Mouse (Mus musculus) CH12.LX (cell line): Measurements from ENCODE around the gene Mrpl42. TPM values are rescaled to one million over a fixed set of nuclear protein-coding genes. Genes with fewer than 3 reads are reported as not detected.

Experiments used
- DNase-seq: peaks from one replicate; pipeline ENCODE4 v3.0.0-alpha.2; 2013; ENCODE audit errors: extremely low read depth
- H3K27ac ChIP-seq: 2 replicates; pipeline ENCODE4 v1.5.1; 2012; ENCODE audit warnings: low read depth, mild to moderate bottlenecking, control low read depth, moderate library complexity; ENCODE audit not compliant: insufficient read depth
- H3K27me3 ChIP-seq: replicated peaks from 2 replicates; pipeline ENCODE3; 2012; ENCODE audit warnings: inconsistent platforms
- H3K36me3 ChIP-seq, 2 experiments: replicated peaks in 1 of 2; 2 replicates each; pipeline versions ENCODE3 to v1.6.1; 2012; ENCODE audit warnings: inconsistent platforms in 1 of 2, low read length in 1 of 2, mild to moderate bottlenecking in 1 of 2, mixed read lengths in 1 of 2, moderate library complexity in 1 of 2; ENCODE audit not compliant: control insufficient read depth in 1 of 2, insufficient read depth in 1 of 2
- H3K4me1 ChIP-seq, 2 experiments: 2 replicates each; pipeline ENCODE4 v1.6.1; 2012; ENCODE audit warnings: inconsistent platforms in 1 of 2, moderate library complexity in 1 of 2; ENCODE audit not compliant: insufficient read depth in 2 of 2, control insufficient read depth in 1 of 2
- H3K4me2 ChIP-seq: 2 replicates; pipeline ENCODE4 v1.6.1; 2012; ENCODE audit warnings: low read depth, mild to moderate bottlenecking, control low read depth; ENCODE audit not compliant: poor library complexity, insufficient read depth, severe bottlenecking
- H3K4me3 ChIP-seq, 3 experiments: fragments of 150-350 bp in 1 of 3; sonication (generic) in 1 of 3; replicated peaks in 1 of 3; 2 replicates each; pipeline versions ENCODE3 to v1.5.1; 2011 to 2012; ENCODE audit warnings: low read depth in 2 of 3, low read length in 2 of 3, mild to moderate bottlenecking in 2 of 3, moderate library complexity in 2 of 3, control low read depth in 1 of 3, improper control_type of control experiment in 1 of 3, inconsistent platforms in 1 of 3, mixed read lengths in 1 of 3; ENCODE audit not compliant: poor library complexity in 1 of 3
- H3K79me2 ChIP-seq: replicated peaks from 2 replicates; pipeline ENCODE4 v1.6.1; 2012; ENCODE audit warnings: mild to moderate bottlenecking, moderate library complexity; ENCODE audit not compliant: control insufficient read depth, poor library complexity, insufficient read depth, severe bottlenecking; ENCODE audit errors: extremely low read depth
- H3K9ac ChIP-seq: 2 replicates; pipeline ENCODE4 v1.6.1; 2012; ENCODE audit warnings: low read depth, mild to moderate bottlenecking, control low read depth, moderate library complexity; ENCODE audit not compliant: insufficient read depth
- H3K9me3 ChIP-seq: replicated peaks from 2 replicates; pipeline ENCODE3; 2012; ENCODE audit warnings: low read length, inconsistent platforms, mixed read lengths
- CHD1 ChIP-seq: IDR thresholded peaks from 2 replicates; pipeline ENCODE4 v1.6.1; 2012; ENCODE audit warnings: low read depth, low read length, improper control_type of control experiment, inconsistent platforms
- CTCF ChIP-seq, 2 experiments: IDR thresholded peaks in 1 of 2; conservative IDR thresholded peaks in 1 of 2; 2 replicates each; pipeline ENCODE4 v1.5.1; 2011 to 2012; ENCODE audit warnings: low read depth in 2 of 2, low read length in 2 of 2, improper control_type of control experiment in 1 of 2, inconsistent platforms in 1 of 2, mild to moderate bottlenecking in 1 of 2, moderate library complexity in 1 of 2
- ETS1 ChIP-seq: conservative IDR thresholded peaks from 2 replicates; pipeline ENCODE4 v1.6.1; 2012; ENCODE audit warnings: low read depth, mild to moderate bottlenecking, inconsistent platforms, low read length, improper control_type of control experiment, moderate library complexity
- IRF4 ChIP-seq: IDR thresholded peaks from 2 replicates; pipeline ENCODE4 v1.6.1; 2014; ENCODE audit warnings: low read depth, mild to moderate bottlenecking, inconsistent platforms, low read length, improper control_type of control experiment
- JUN ChIP-seq: IDR thresholded peaks from 2 replicates; pipeline ENCODE4 v1.6.1; 2011; ENCODE audit warnings: low read depth, mild to moderate bottlenecking, low read length, improper control_type of control experiment, moderate library complexity; ENCODE audit not compliant: insufficient read depth
- JUND ChIP-seq: conservative IDR thresholded peaks from 2 replicates; pipeline ENCODE4 v1.6.1; 2011; ENCODE audit warnings: low read depth, low read length, improper control_type of control experiment
- MEF2A ChIP-seq: IDR thresholded peaks from 2 replicates; pipeline ENCODE4 v1.6.1; 2014; ENCODE audit warnings: low read depth, mild to moderate bottlenecking, inconsistent platforms, low read length, improper control_type of control experiment, borderline replicate concordance
- PAX5 ChIP-seq: IDR thresholded peaks from 2 replicates; pipeline ENCODE4 v1.6.1; 2012; ENCODE audit warnings: low read length, inconsistent platforms, mixed read lengths
- POLR2A ChIP-seq: IDR thresholded peaks from 2 replicates; pipeline ENCODE4 v1.6.1; 2011; ENCODE audit warnings: low read depth, mild to moderate bottlenecking, improper control_type of control experiment, low read length
- POLR2AphosphoS2 ChIP-seq: IDR thresholded peaks from 2 replicates; pipeline ENCODE4 v1.6.1; 2011; ENCODE audit warnings: low read depth, low read length, improper control_type of control experiment
- RAD21 ChIP-seq: IDR thresholded peaks from 2 replicates; pipeline ENCODE4 v1.6.1; 2011; ENCODE audit warnings: low read depth, mild to moderate bottlenecking, low read length, improper control_type of control experiment, moderate library complexity
- SMC3 ChIP-seq: IDR thresholded peaks from 2 replicates; pipeline ENCODE4 v1.6.1; 2011; ENCODE audit warnings: low read depth, low read length, improper control_type of control experiment
- TBP ChIP-seq: conservative IDR thresholded peaks from 2 replicates; pipeline ENCODE4 v1.6.1; 2011; ENCODE audit warnings: low read depth, low read length, improper control_type of control experiment
- USF2 ChIP-seq: conservative IDR thresholded peaks from 2 replicates; pipeline ENCODE4 v1.6.1; 2011; ENCODE audit warnings: low read depth, low read length, improper control_type of control experiment
- ZC3H11A ChIP-seq: IDR thresholded peaks from 2 replicates; pipeline ENCODE4 v1.6.1; 2012; ENCODE audit warnings: low read depth, mild to moderate bottlenecking, inconsistent platforms, low read length, improper control_type of control experiment
- ZMIZ1 ChIP-seq: IDR thresholded peaks from 2 replicates; pipeline ENCODE4 v1.6.1; 2012; ENCODE audit warnings: low read depth, mild to moderate bottlenecking, inconsistent platforms, low read length, improper control_type of control experiment
- ZNF384 ChIP-seq: IDR thresholded peaks from 2 replicates; pipeline ENCODE4 v1.6.1; 2012; ENCODE audit warnings: low read depth, low read length, improper control_type of control experiment, inconsistent platforms
- dilution Hi-C: fragments of 300-500 bp; cut with MboI; formaldehyde crosslinking; loops from 2 replicates; pipeline ENCODE4 v1.14.3; 2020; ENCODE audit warnings: low sequenced_read_pairs; ENCODE audit not compliant: extremely low pct_unique_long_range_greater_than_20kb, extremely low pct_ligation_motif_present
- in situ Hi-C: fragments of 300-500 bp; cut with MboI; formaldehyde crosslinking; loops from 3 replicates; pipeline ENCODE4 v1.14.3; 2019; ENCODE audit warnings: low sequenced_read_pairs, low pct_ligation_motif_present, low pct_unique_long_range_greater_than_20kb, mixed read lengths
- polyA plus RNA-seq: library from polyadenylated mRNA; unstranded; fragments of >175 nt; gene quantifications from 2 replicates; pipeline ENCODE4 v1.2.1, GENCODE M21; 2012; ENCODE audit warnings: low read depth; ENCODE audit not compliant: insufficient read length
- total RNA-seq, 2 experiments: library from RNA; depleted of rRNA; stranded (reverse); fragments of 300-350 nt in 1 of 2; fragments of >200 nt in 1 of 2; gene quantifications; 2 replicates each; pipeline ENCODE4 v1.2.3; 2012 to 2014

Mrpl42 gene
- total and polyA plus RNA-seq, 3 experiments, result 161 to 389 (median 223) TPM

DNA sequence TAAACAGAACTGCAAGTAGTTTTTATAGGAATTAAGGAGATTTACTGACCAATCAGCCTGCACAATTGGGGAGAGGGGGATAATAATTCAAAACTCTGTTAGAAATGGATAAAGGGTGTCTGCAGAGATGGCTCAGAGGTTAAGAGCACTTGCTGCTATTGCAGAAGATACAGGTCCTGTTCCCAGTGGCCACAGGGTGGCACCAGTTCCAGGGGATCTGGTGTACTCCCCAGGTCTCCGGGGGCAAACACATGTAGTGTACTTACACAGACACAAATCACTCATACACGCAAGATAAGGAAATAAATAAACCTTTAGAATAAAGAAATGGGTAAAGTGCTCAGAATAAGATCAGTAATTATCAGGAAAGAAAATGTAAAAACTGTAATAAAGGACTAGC lies 12.1 kb downstream of the Mrpl42 start:
- in situ Hi-C loops (loop anchor here (5.0 kb wide), 1 partner anchor 397 kb away; no protein-coding TSS in a partner anchor), dilution Hi-C loops (no loop called here)
- no peak overlapping the region for H3K4me3 ChIP-seq
- no peaks in the 10 kb centered on the region for H3K27me3 ChIP-seq
- peaks cover 4% of the 10 kb centered on the region; the same call in 1 of the 2 replicates for H3K79me2 ChIP-seq
- DNase-seq, result peak; percentile 40
- no peak overlapping the region for H3K4me2 ChIP-seq
- H3K9me3 ChIP-seq, result peaks cover 16% of the 10 kb centered on the region
- H3K4me1 ChIP-seq, result no peaks in the 10 kb centered on the region
- no peak for TF ChIP-seq ZMIZ1
- TF ChIP-seq IRF4, result no peak
- TF ChIP-seq CHD1, result no peak
- TF ChIP-seq PAX5, result no peak
- TF ChIP-seq RAD21, result peak; percentile 59
- no peak for TF ChIP-seq TBP
- TF ChIP-seq MEF2A, result no peak
- TF ChIP-seq CTCF (conservative IDR thresholded peaks at IDR 0.05 in 1 of 2, IDR thresholded peaks at IDR 0.05 in 1 of 2; ENCODE audit: low read depth in 2 of 2, low read length in 2 of 2), result peak in 1 of 2 experiments; percentile 69; a peak in 2 of 4 replicates
- TF ChIP-seq SMC3, result peak; percentile 61
- TF ChIP-seq ZC3H11A, result no peak
- TF ChIP-seq ZNF384, result no peak
- TF ChIP-seq JUN, result no peak
- H3K9ac ChIP-seq, result no peak overlapping the region
- H3K27ac ChIP-seq, result no peak overlapping the region
- H3K36me3 ChIP-seq, result peaks cover 68 to 90% of the 10 kb centered on the region in 2 experiments

DNA sequence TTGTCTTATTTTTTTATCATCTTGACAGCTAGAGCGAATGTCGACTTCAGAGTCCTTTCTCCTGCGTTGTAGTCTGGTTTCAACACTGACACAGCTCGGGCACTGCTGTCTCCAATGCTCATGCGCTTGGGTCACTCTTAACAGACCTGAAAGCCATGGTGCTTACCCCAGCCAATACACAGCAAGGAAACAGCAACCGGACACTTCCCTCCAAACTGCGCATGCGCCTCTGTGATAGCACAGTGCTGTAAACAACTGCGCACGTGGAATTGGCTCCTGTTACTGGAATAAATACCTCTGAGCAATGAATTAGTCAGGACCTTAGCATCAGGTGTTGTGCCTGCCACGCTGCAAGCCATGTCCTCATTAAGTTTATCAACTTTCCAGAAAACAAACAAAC lies 24.2 kb downstream of the Mrpl42 start:
- TF ChIP-seq JUND (no peak), USF2 (no peak), POLR2AphosphoS2 (no peak), ETS1 (no peak), POLR2A (no peak), IRF4 (no peak), PAX5 (no peak)
- TF ChIP-seq, all 38 proteins: peak for 0

More for the DNA sequence above, 24.2 kb downstream of the Mrpl42 start:
- Histone ChIP-seq H3K9me3 (no peaks in the 10 kb centered on the region), H3K79me2 (no peaks in the 10 kb centered on the region), H3K27me3 (no peaks in the 10 kb centered on the region), H3K9ac (no peak overlapping the region), H3K36me3 (peaks cover 7 to 23% of the 10 kb centered on the region in 2 experiments), H3K4me3 (no peak overlapping the region), H3K27ac (no peak overlapping the region), H3K4me1 (peaks cover 0 to 26% of the 10 kb centered on the region in 2 experiments; a peak in 2 of 4 replicates), H3K4me2 (no peak overlapping the region)
- dilution Hi-C loops, result no loop called here
- DNase-seq, result no peak
- in situ Hi-C loops, result loop anchor here (5.0 kb wide), 1 partner anchor 485 kb away; no protein-coding TSS in a partner anchor
